Comparison of ENCODE assay signal across 16 mouse cellular contexts in genomic region chr2:73967618-73968017, GRCm38 (mm10).
"Had no signal": no experiment of that assay in that cellular context is flagged by ENCODE, and none has a peak within 500 bp of the region (broad histone marks: within the 10 kb centered on the region; RNA-seq: fewer than 3 reads in every experiment).

No protein-coding gene starts in this region.

- H3K27ac ChIP-seq: neural tube, embryonic 13.5 days; neural tube, embryonic 15.5 days; stomach, embryonic 15.5 days; stomach, postnatal 0 days had no signal

- H3K27me3 ChIP-seq: stomach, embryonic 15.5 days had no signal

- H3K4me1 ChIP-seq: stomach, embryonic 15.5 days had no signal

- H3K9ac ChIP-seq: neural tube, embryonic 13.5 days; neural tube, embryonic 15.5 days; stomach, embryonic 15.5 days had no signal

- H3K36me3 ChIP-seq: neural tube, embryonic 13.5 days; neural tube, embryonic 15.5 days; stomach, embryonic 15.5 days had no signal

- H3K4me2 ChIP-seq: neural tube, embryonic 13.5 days; neural tube, embryonic 15.5 days; stomach, embryonic 15.5 days had no signal

- DNase-seq: retina, postnatal 1 day; right cerebral cortex, adult 18-20 months; right cerebral cortex, postnatal 14 days; right cerebral cortex, postnatal 25 days; right cerebral cortex, postnatal 4 days; spleen, adult 18-20 months; thymus, adult 18-20 months; thymus, adult 2 months; thymus, postnatal 14 days; thymus, postnatal 25 days; thymus, postnatal 36 days; thymus, postnatal 4 days had no signal

- H3K9me3 ChIP-seq: neural tube, embryonic 13.5 days; neural tube, embryonic 15.5 days; stomach, embryonic 15.5 days had no signal

- H3K4me3 ChIP-seq: neural tube, embryonic 13.5 days; neural tube, embryonic 15.5 days; stomach, embryonic 15.5 days had no signal
